Mouse (Mus musculus) B cell, adult 2 months (primary cell): ENCODE measurements around the gene Pxn.
"Not testable (repeated sequence)": the region's sequence is repeated elsewhere in the genome, so short reads cannot be mapped to it uniquely, and the experiment has no call there.

ENCODE experiments used
- DNase-seq, 2 experiments: peaks; one replicate each; pipeline ENCODE4 v3.0.0; 2022

The Pxn gene

GRCm38 (mm10) chr5:115487353-115487752, 19.1 kb upstream of the Pxn start:
- no peak for DNase-seq

- peak; percentile 35 to 37 for DNase-seq
Observed at GRCm38 (mm10) chr5:115487942-115488580, 18.4 kb upstream of the Pxn start.

GRCm38 (mm10) chr5:115488841-115489698, 17.4 kb upstream of the Pxn start:
- DNase-seq = peak; percentile 88 to 90

GRCm38 (mm10) chr5:115489699-115490637, 16.5 kb upstream of the Pxn start:
- peak; percentile 90 to 92 for DNase-seq

GRCm38 (mm10) chr5:115490638-115491000, 15.9 kb upstream of the Pxn start:
- no peak for DNase-seq

GRCm38 (mm10) chr5:115491076-115491475, 15.4 kb upstream of the Pxn start:
- DNase-seq = no peak

- peak; percentile 66 to 67 for DNase-seq
Observed at GRCm38 (mm10) chr5:115491771-115492322, 14.6 kb upstream of the Pxn start.

- DNase-seq = no peak
Observed at GRCm38 (mm10) chr5:115492711-115493335, 13.7 kb upstream of the Pxn start.

- no peak for DNase-seq
Observed at GRCm38 (mm10) chr5:115493441-115493840, 13.0 kb upstream of the Pxn start.

GRCm38 (mm10) chr5:115495618-115496017, 10.9 kb upstream of the Pxn start:
- DNase-seq = not testable (repeated sequence)

GRCm38 (mm10) chr5:115497033-115497432, 9.4 kb upstream of the Pxn start:
- no peak for DNase-seq

GRCm38 (mm10) chr5:115498307-115499240, 7.9 kb upstream of the Pxn start:
- no peak for DNase-seq

GRCm38 (mm10) chr5:115500383-115500935, 6.0 kb upstream of the Pxn start:
- DNase-seq = no peak

GRCm38 (mm10) chr5:115503035-115503434, 3.4 kb upstream of the Pxn start:
- DNase-seq = no peak

- DNase-seq = not testable (repeated sequence)
Observed at GRCm38 (mm10) chr5:115505617-115506016, 859 bp upstream of the Pxn start.

- no peak for DNase-seq
Observed at GRCm38 (mm10) chr5:115507267-115507980, 948 bp downstream of the Pxn start.

- DNase-seq = no peak
Observed at GRCm38 (mm10) chr5:115507981-115508858, 1.7 kb downstream of the Pxn start.

GRCm38 (mm10) chr5:115508859-115509147, 2.3 kb downstream of the Pxn start:
- DNase-seq = no peak

- no peak for DNase-seq
Observed at GRCm38 (mm10) chr5:115509321-115509761, 2.9 kb downstream of the Pxn start.
